Mouse (Mus musculus): ENCODE results near the gene Cox7a2l. TPM values are rescaled to one million over a fixed set of nuclear protein-coding genes. Genes with fewer than 3 reads are reported as not detected.

Gene Cox7a2l
- polyA plus RNA-seq, 1 experiment: 80.0 TPM

- no peaks in the 10 kb centered on the region for H3K27me3 ChIP-seq (ENCODE audit: control insufficient read depth, insufficient read depth, low read length)
- peaks cover 15% of the 10 kb centered on the region for H3K4me1 ChIP-seq (ENCODE audit: control insufficient read depth, insufficient read depth, low read length)
- H3K36me3 ChIP-seq (ENCODE audit: control insufficient read depth, insufficient read depth, low read length): no peaks in the 10 kb centered on the region
- TF ChIP-seq CTCF (IDR thresholded peaks at IDR 0.05; ENCODE audit: control insufficient read depth, insufficient read depth, insufficient replicate concordance, low read depth, low read length): no peak
- TF ChIP-seq POLR2A (IDR thresholded peaks at IDR 0.05; ENCODE audit: control insufficient read depth, low read depth, low read length): no peak
- H3K27ac ChIP-seq (ENCODE audit: control insufficient read depth, insufficient read depth, low read depth, low read length): no peak overlapping the region
- H3K4me3 ChIP-seq (ENCODE audit: control insufficient read depth, low read depth, low read length): no peak overlapping the region
Observed at GRCm38 (mm10) chr17:83526091-83526561, 9.0 kb upstream of the Cox7a2l start.

GRCm38 (mm10) chr17:83525596-83525995 lies 8.5 kb upstream of the Cox7a2l start:
- Histone ChIP-seq H3K4me3 (ENCODE audit: control insufficient read depth, low read depth, low read length) (no peak overlapping the region), H3K27ac (ENCODE audit: control insufficient read depth, insufficient read depth, low read depth, low read length) (no peak overlapping the region), H3K36me3 (ENCODE audit: control insufficient read depth, insufficient read depth, low read length) (no peaks in the 10 kb centered on the region)

GRCm38 (mm10) chr17:83524753-83525152 lies 7.6 kb upstream of the Cox7a2l start:
- no peak overlapping the region for H3K27ac ChIP-seq (ENCODE audit: control insufficient read depth, insufficient read depth, low read depth, low read length)
- no peaks in the 10 kb centered on the region for H3K27me3 ChIP-seq (ENCODE audit: control insufficient read depth, insufficient read depth, low read length)
- no peaks in the 10 kb centered on the region for H3K36me3 ChIP-seq (ENCODE audit: control insufficient read depth, insufficient read depth, low read length)
- H3K4me3 ChIP-seq (ENCODE audit: control insufficient read depth, low read depth, low read length): no peak overlapping the region
- peaks cover 15% of the 10 kb centered on the region for H3K4me1 ChIP-seq (ENCODE audit: control insufficient read depth, insufficient read depth, low read length)
- TF ChIP-seq CTCF (IDR thresholded peaks at IDR 0.05; ENCODE audit: control insufficient read depth, insufficient read depth, insufficient replicate concordance, low read depth, low read length) (no peak), POLR2A (IDR thresholded peaks at IDR 0.05; ENCODE audit: control insufficient read depth, low read depth, low read length) (no peak)

More at GRCm38 (mm10) chr17:83525596-83525995, 8.5 kb upstream of the Cox7a2l start:
- H3K4me1 ChIP-seq (ENCODE audit: control insufficient read depth, insufficient read depth, low read length): peaks cover 15% of the 10 kb centered on the region
- TF ChIP-seq POLR2A (IDR thresholded peaks at IDR 0.05; ENCODE audit: control insufficient read depth, low read depth, low read length) (no peak), CTCF (IDR thresholded peaks at IDR 0.05; ENCODE audit: control insufficient read depth, insufficient read depth, insufficient replicate concordance, low read depth, low read length) (no peak)
- H3K27me3 ChIP-seq (ENCODE audit: control insufficient read depth, insufficient read depth, low read length): no peaks in the 10 kb centered on the region

- H3K36me3 ChIP-seq (ENCODE audit: control insufficient read depth, insufficient read depth, low read length): no peaks in the 10 kb centered on the region
- no peaks in the 10 kb centered on the region for H3K27me3 ChIP-seq (ENCODE audit: control insufficient read depth, insufficient read depth, low read length)
- TF ChIP-seq POLR2A (IDR thresholded peaks at IDR 0.05; ENCODE audit: control insufficient read depth, low read depth, low read length): no peak
- no peak overlapping the region for H3K4me3 ChIP-seq (ENCODE audit: control insufficient read depth, low read depth, low read length)
- peaks cover 11% of the 10 kb centered on the region for H3K4me1 ChIP-seq (ENCODE audit: control insufficient read depth, insufficient read depth, low read length)
- no peak overlapping the region for H3K27ac ChIP-seq (ENCODE audit: control insufficient read depth, insufficient read depth, low read depth, low read length)
Observed at GRCm38 (mm10) chr17:83522590-83523379, 5.7 kb upstream of the Cox7a2l start.

- Histone ChIP-seq H3K4me3 (ENCODE audit: control insufficient read depth, low read depth, low read length) (no peak overlapping the region), H3K4me1 (ENCODE audit: control insufficient read depth, insufficient read depth, low read length) (peaks cover 4% of the 10 kb centered on the region; the same call in 1 of the 2 replicates), H3K27ac (ENCODE audit: control insufficient read depth, insufficient read depth, low read depth, low read length) (no peak overlapping the region), H3K36me3 (ENCODE audit: control insufficient read depth, insufficient read depth, low read length) (no peaks in the 10 kb centered on the region), H3K27me3 (ENCODE audit: control insufficient read depth, insufficient read depth, low read length) (no peaks in the 10 kb centered on the region)
- TF ChIP-seq POLR2A (IDR thresholded peaks at IDR 0.05; ENCODE audit: control insufficient read depth, low read depth, low read length) (no peak), CTCF (IDR thresholded peaks at IDR 0.05; ENCODE audit: control insufficient read depth, insufficient read depth, insufficient replicate concordance, low read depth, low read length) (no peak)
Observed at GRCm38 (mm10) chr17:83521881-83522280, 4.8 kb upstream of the Cox7a2l start.

GRCm38 (mm10) chr17:83514213-83514701 lies 2.9 kb downstream of the Cox7a2l start:
- no peaks in the 10 kb centered on the region for H3K36me3 ChIP-seq (ENCODE audit: control insufficient read depth, insufficient read depth, low read length)
- no peaks in the 10 kb centered on the region for H3K27me3 ChIP-seq (ENCODE audit: control insufficient read depth, insufficient read depth, low read length)
- H3K4me1 ChIP-seq (ENCODE audit: control insufficient read depth, insufficient read depth, low read length): 0 out of 2 replicates have a peak, but pooled peaks cover 3% of the 10 kb centered on the region
- peak overlapping the region; percentile 91 for H3K27ac ChIP-seq (ENCODE audit: control insufficient read depth, insufficient read depth, low read depth, low read length)
- peak overlapping the region; percentile 99 for H3K4me3 ChIP-seq (ENCODE audit: control insufficient read depth, low read depth, low read length)
- peak; percentile 66 for TF ChIP-seq POLR2A (IDR thresholded peaks at IDR 0.05; ENCODE audit: control insufficient read depth, low read depth, low read length)
- TF ChIP-seq CTCF (IDR thresholded peaks at IDR 0.05; ENCODE audit: control insufficient read depth, insufficient read depth, insufficient replicate concordance, low read depth, low read length): no peak

- peak overlapping the region; percentile 91 for H3K27ac ChIP-seq (ENCODE audit: control insufficient read depth, insufficient read depth, low read depth, low read length)
- H3K27me3 ChIP-seq (ENCODE audit: control insufficient read depth, insufficient read depth, low read length): no peaks in the 10 kb centered on the region
- no peaks in the 10 kb centered on the region for H3K36me3 ChIP-seq (ENCODE audit: control insufficient read depth, insufficient read depth, low read length)
- 0 out of 2 replicates have a peak, but pooled peaks cover 3% of the 10 kb centered on the region for H3K4me1 ChIP-seq (ENCODE audit: control insufficient read depth, insufficient read depth, low read length)
- TF ChIP-seq POLR2A (IDR thresholded peaks at IDR 0.05; ENCODE audit: control insufficient read depth, low read depth, low read length) (no peak), CTCF (IDR thresholded peaks at IDR 0.05; ENCODE audit: control insufficient read depth, insufficient read depth, insufficient replicate concordance, low read depth, low read length) (no peak)
- peak overlapping the region; percentile 99 for H3K4me3 ChIP-seq (ENCODE audit: control insufficient read depth, low read depth, low read length)
Observed at GRCm38 (mm10) chr17:83513655-83514212, 3.4 kb downstream of the Cox7a2l start.

Measured in testis, adult 2 months (tissue).